Mouse (Mus musculus) bone marrow, adult 2 months (tissue): Measurements from ENCODE around the gene Tpd52l1.

Source experiments
- CTCF ChIP-seq: fragments of 200-500 bp; IDR thresholded peaks from 2 replicates; pipeline ENCODE4 v1.5.1; 2011; ENCODE audit warnings: low read length, control low read depth; ENCODE audit not compliant: control insufficient read depth, insufficient read depth
- POLR2A ChIP-seq: fragments of 200-500 bp; IDR thresholded peaks from 2 replicates; pipeline ENCODE4 v1.6.1; 2011; ENCODE audit warnings: low read depth, mild to moderate bottlenecking, control low read depth, low read length, borderline replicate concordance; ENCODE audit not compliant: control insufficient read depth

GRCm38 (mm10) chr10:31329436-31329835 lies 116.3 kb downstream of the Tpd52l1 start:
- TF ChIP-seq CTCF (no peak), POLR2A (no peak)
